Mouse (Mus musculus): ENCODE measurements at regions not wholly inside any gene's neighbourhood (a gene's known extent, or its start where the extent isn't known, plus 50 kb on each side); places are given as distances from the start of the nearest gene placed in this dataset.

GRCm38 (mm10) chr17:75603417-75604086, 51.8 kb upstream of the Fam98a start:
- no peaks in the 10 kb centered on the region for H3K36me3 ChIP-seq (ENCODE audit: control insufficient read depth, insufficient read depth)
- no peaks in the 10 kb centered on the region for H3K4me1 ChIP-seq (ENCODE audit: control insufficient read depth, insufficient read depth, low read length)
- H3K9me3 ChIP-seq (replicated peaks; ENCODE audit: control insufficient read depth, low read length) = no peaks in the 10 kb centered on the region
- H3K4me2 ChIP-seq (ENCODE audit: low read depth, low read length) = no peak overlapping the region
- H3K27me3 ChIP-seq (ENCODE audit: control insufficient read depth, insufficient read depth, low read length) = no peaks in the 10 kb centered on the region
- ATAC-seq (replicated peaks; ENCODE audit: extremely low read depth, insufficient read depth, low FRiP score) = no peak
- 31% methylated on average over 4 of the region's 4 CpGs for WGBS
- H3K9ac ChIP-seq (ENCODE audit: low read length) = no peak overlapping the region
- no peak overlapping the region for H3K4me3 ChIP-seq (ENCODE audit: low read length)
- H3K27ac ChIP-seq (ENCODE audit: low read length) = no peak overlapping the region

Measured in heart, embryonic 16.5 days (tissue).